Mouse (Mus musculus) intestine, postnatal 0 days (tissue): ENCODE data around the gene Nfkbil1. TPM values are rescaled to one million over a fixed set of nuclear protein-coding genes. Genes with fewer than 3 reads are reported as not detected.

ENCODE experiments used
- ATAC-seq: fragments of 200-750 bp; cut with Nextera tagmentation; 2 replicates; pipeline ENCODE4 v1.8.0; 2017; ENCODE audit warnings: mild to moderate bottlenecking, moderate TSS enrichment, moderate library complexity
- H3K27ac ChIP-seq: fragments of 300-500 bp; sonication (generic); 2 replicates; pipeline ENCODE4 v1.5.1; 2014; ENCODE audit warnings: mild to moderate bottlenecking, low read depth, low read length, moderate library complexity
- H3K27me3 ChIP-seq: fragments of 300-500 bp; sonication (generic); replicated peaks from 2 replicates; pipeline ENCODE4 v1.6.1; 2014; ENCODE audit warnings: low read length, mixed read lengths; ENCODE audit not compliant: control insufficient read depth, insufficient read depth
- H3K36me3 ChIP-seq: fragments of 300-500 bp; sonication (generic); 2 replicates; pipeline ENCODE4 v1.6.1; 2014; ENCODE audit warnings: mild to moderate bottlenecking, moderate library complexity; ENCODE audit not compliant: control insufficient read depth, insufficient read depth
- H3K4me1 ChIP-seq: fragments of 300-500 bp; sonication (generic); replicated peaks from 2 replicates; pipeline ENCODE4 v1.6.1; 2014; ENCODE audit warnings: antibody characterized with exemption, low read length, mixed read lengths; ENCODE audit not compliant: control insufficient read depth, insufficient read depth
- H3K4me2 ChIP-seq: fragments of 300-500 bp; sonication (generic); replicated peaks from 2 replicates; pipeline ENCODE4 v1.6.1; 2014; ENCODE audit warnings: low read depth, mild to moderate bottlenecking, moderate library complexity
- H3K4me3 ChIP-seq: fragments of 300-500 bp; sonication (generic); 2 replicates; pipeline ENCODE4 v1.5.1; 2014; ENCODE audit warnings: low read depth, low read length
- H3K9ac ChIP-seq: fragments of 300-500 bp; sonication (generic); 2 replicates; pipeline ENCODE4 v1.6.1; 2014; ENCODE audit warnings: mild to moderate bottlenecking, low read depth, low read length
- H3K9me3 ChIP-seq: fragments of 300-500 bp; sonication (generic); 2 replicates; pipeline ENCODE4 v1.6.1; 2016; ENCODE audit warnings: mixed run types; ENCODE audit not compliant: control insufficient read depth
- CTCF ChIP-seq: sonication (generic); IDR thresholded peaks from 2 replicates; pipeline ENCODE4 v1.5.1; 2016; ENCODE audit warnings: low read depth, mild to moderate bottlenecking, control low read depth, antibody characterized with exemption, moderate library complexity
- WGBS: fragments of 180-500 bp; shearing (Covaris S2); extraction: QIAGEN DNeasy Blood & Tissue Kit; methylation state at CpG from one replicate; pipeline ENCODE4 v1.1.7; 2014; 5-methylcytosine and 5-hydroxymethylcytosine counted together
- polyA plus RNA-seq: library from polyadenylated mRNA; unstranded; fragments of >200 nt; fragmentation: Nextera tagmentation; extraction: Ambion mirVana; gene quantifications from 2 replicates; pipeline ENCODE4 v1.2.1, GENCODE M21; 2015

Gene Nfkbil1
- polyA plus RNA-seq: 8.1 and 8.2 TPM in 2 replicates

DNA sequence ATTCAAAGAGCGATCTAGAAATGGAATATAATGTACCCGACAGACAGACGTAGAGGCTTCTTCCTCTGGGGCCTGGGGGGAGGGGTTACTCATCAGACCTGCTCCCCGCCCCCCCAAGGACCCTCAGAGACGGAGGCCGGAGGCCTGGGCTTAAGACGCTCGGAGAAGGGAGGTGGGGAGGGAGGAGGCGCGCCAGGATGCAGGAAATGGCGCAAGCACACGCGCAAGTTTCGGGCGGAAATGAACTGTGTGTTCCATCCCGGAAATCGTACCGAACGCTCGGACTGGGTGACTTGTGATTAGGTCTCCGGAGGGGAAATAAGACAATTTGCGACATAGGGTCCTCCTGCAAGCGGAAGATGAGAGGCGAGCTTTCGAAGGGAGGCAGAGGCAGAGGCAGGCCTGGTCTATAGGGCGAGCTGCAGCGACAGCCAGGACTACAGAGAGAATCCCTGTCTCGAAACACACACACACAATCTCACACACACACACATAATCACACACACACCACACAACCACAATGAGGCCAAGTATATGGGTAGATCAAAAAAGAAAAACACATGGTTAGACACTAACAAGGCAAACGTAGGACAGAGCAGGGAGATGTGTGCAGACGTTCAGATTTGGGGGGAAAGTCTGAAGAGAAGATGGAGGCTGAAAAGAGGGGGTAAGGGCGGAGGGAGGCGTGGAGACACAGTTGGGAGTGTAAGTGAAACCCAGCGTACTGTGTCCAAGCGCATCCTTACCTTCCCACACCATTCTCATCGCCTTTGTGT lies at the start of gene Nfkbil1:
Nfkbil1 (minus strand) TSS at position 179 of the 776 bp plus-strand sequence.
- 1% methylated on average over 35 of the region's 35 CpGs for WGBS
- peak within 1 kb of the TSS; percentile 72 for H3K9ac ChIP-seq
- H3K9me3 ChIP-seq: no peaks in the 10 kb centered on the region
- no peaks in the 10 kb centered on the region for H3K27me3 ChIP-seq
- H3K4me1 ChIP-seq: peaks cover 3% of the 10 kb centered on the region; the same call in 1 of the 2 replicates
- peaks cover 26% of the 10 kb centered on the region for H3K36me3 ChIP-seq
- peak within 1 kb of the TSS; percentile 84 for H3K4me2 ChIP-seq
- TF ChIP-seq CTCF: no peak
- ATAC-seq: peak; percentile 74
- peak within 1 kb of the TSS; percentile 61 for H3K4me3 ChIP-seq
- H3K27ac ChIP-seq: peak within 1 kb of the TSS; percentile 91

DNA sequence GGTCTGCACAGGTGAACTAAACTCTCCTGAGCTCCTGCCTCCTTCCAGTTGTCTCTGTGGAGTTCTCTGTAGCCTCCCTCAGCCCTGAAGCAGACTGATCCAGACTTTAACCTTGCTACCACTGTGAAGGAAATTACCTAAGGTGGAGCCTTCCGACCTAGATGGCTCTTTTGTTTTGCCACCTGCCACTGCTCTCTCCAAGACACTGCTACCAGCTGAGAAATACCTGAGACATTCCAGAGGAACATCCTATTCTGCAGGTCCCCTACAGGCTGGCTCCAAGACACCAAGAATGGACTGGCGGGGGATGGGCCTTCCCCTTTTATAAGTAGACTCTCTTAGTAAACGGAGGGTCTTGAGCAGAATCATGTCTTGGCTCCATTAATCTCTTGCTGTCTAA lies 44.7 kb upstream of the Nfkbil1 start:
- Histone ChIP-seq H3K4me3 (no peak overlapping the region), H3K4me1 (no peaks in the 10 kb centered on the region), H3K27me3 (0 out of 2 replicates have a peak, but pooled peaks cover 9% of the 10 kb centered on the region), H3K27ac (no peak overlapping the region), H3K4me2 (no peak overlapping the region), H3K36me3 (no peaks in the 10 kb centered on the region), H3K9me3 (no peaks in the 10 kb centered on the region), H3K9ac (no peak overlapping the region)
- 68% methylated on average over 3 of the region's 3 CpGs for WGBS
- no peak for ATAC-seq
- TF ChIP-seq CTCF: no peak

DNA sequence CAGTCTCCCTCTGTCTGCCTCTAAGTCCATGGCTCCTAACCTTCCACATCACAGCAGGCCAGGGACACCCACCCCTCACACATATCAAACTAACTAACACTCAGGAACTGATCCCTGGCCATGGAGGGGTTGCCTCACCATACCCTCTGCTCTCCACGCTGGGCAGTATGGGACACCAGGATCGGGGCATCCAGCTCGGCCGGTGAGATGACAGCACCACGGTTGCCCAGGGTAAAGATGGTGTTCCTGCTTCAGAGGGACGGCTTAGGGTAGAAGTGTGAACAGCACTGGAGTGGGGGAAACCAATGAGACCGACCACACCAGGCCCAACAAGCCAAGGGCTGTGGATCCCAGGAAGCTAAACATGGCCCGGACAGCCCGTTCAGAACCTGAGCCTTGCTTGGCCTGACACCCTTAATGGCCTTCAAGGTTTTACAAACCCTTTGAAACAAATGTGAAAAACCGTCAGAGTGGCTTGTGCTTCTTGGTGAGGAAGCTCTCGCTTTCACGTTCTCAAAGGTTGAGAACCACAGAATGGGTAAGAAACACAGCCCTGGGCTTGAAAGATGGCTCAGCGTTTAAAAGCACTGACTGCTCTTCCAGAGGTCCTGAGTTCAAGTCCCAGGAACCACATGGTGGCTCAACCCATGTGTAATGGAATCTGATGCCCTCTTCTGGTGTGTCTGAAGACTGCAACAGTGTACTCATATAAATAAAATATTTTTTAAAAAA lies 43.5 kb upstream of the Nfkbil1 start:
- H3K4me2 ChIP-seq: no peak overlapping the region
- H3K9me3 ChIP-seq: no peaks in the 10 kb centered on the region
- H3K36me3 ChIP-seq: no peaks in the 10 kb centered on the region
- no peak for TF ChIP-seq CTCF
- no peaks in the 10 kb centered on the region for H3K4me1 ChIP-seq
- 0 out of 2 replicates have a peak, but pooled peaks cover 9% of the 10 kb centered on the region for H3K27me3 ChIP-seq
- WGBS: 87% methylated on average over 13 of the region's 13 CpGs
- no peak overlapping the region for H3K4me3 ChIP-seq
- no peak overlapping the region for H3K9ac ChIP-seq
- ATAC-seq: no peak
- no peak overlapping the region for H3K27ac ChIP-seq

DNA sequence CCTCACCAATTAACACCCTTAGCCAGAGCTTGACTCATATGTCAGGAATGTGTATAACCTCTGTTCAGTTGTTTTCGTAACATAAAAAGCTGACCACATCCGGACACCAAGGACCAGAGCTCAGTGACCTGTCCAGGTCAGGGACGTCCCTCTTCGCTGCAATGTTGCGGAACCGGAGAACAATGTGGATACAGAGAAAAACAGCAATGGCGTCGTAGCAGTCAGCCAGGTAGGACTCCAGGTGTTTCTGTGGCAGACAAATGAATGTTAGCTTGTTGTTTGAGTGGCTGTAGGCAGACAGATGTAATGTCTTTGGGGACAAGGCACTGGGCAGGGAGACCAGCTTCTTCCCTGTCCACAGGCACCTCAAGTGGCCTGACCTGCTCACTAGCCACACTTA lies 42.5 kb upstream of the Nfkbil1 start:
- TF ChIP-seq CTCF: no peak
- no peak for ATAC-seq
- H3K27me3 ChIP-seq: 0 out of 2 replicates have a peak, but pooled peaks cover 9% of the 10 kb centered on the region
- no peaks in the 10 kb centered on the region for H3K9me3 ChIP-seq
- H3K4me3 ChIP-seq: no peak overlapping the region
- H3K27ac ChIP-seq: no peak overlapping the region
- H3K4me1 ChIP-seq: no peaks in the 10 kb centered on the region
- H3K9ac ChIP-seq: no peak overlapping the region
- H3K4me2 ChIP-seq: no peak overlapping the region
- WGBS: 84% methylated on average over 8 of the region's 8 CpGs
- no peaks in the 10 kb centered on the region for H3K36me3 ChIP-seq

DNA sequence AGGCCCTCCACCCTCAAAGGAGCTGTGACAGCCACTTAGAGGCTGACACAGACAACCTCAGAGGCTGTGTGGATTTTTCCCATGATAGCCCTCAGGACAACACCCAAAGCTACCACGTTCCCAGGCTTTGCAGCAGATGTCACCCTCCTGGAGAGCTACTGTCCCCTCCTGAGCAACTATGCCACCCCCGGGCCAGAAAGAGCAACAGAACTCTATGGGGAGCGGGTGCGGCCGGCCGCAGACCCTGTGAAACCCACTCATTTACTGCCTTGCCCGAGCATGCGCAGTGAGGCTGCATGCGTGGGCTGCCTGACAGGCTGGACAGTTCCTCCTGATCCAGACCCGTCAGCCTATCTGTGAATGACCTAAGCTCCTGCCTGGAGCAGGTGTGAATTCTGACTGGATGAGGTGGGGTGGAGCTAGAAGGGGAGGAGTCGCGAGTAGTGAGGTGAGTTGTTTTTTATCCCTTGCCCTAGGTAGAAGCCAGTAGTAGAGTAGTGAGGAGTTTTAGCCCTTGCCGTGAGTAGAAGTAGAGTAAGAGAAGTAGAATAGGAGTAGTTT lies 40.8 kb upstream of the Nfkbil1 start:
- Histone ChIP-seq H3K9ac (no peak overlapping the region), H3K36me3 (no peaks in the 10 kb centered on the region), H3K27me3 (0 out of 2 replicates have a peak, but pooled peaks cover 9% of the 10 kb centered on the region), H3K4me1 (no peaks in the 10 kb centered on the region), H3K9me3 (no peaks in the 10 kb centered on the region), H3K27ac (no peak overlapping the region), H3K4me3 (no peak overlapping the region), H3K4me2 (no peak overlapping the region)
- 14% methylated on average over 13 of the region's 13 CpGs for WGBS
- no peak for ATAC-seq
- TF ChIP-seq CTCF: no peak

DNA sequence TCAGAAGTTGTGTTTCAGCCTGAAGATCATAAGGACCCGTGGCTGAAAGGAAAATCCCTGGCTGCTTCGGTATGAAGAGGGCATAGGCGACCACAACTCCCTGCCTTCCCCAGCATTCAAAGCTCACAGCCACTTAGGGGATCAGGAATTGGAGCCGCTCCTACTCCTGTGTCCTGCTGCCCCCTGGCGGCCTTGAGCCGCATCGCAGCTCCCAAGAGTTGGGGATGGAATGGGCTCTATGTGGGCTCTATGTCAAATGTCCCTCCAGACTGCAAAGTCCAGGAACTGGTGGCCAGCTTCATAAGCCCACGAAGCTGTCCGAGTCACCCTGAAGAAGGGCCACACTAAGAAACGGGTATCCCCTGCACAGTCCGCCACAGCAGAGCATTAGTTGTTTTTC lies 39.2 kb upstream of the Nfkbil1 start:
- Histone ChIP-seq H3K27ac (no peak overlapping the region), H3K4me1 (no peaks in the 10 kb centered on the region), H3K4me2 (no peak overlapping the region), H3K9ac (no peak overlapping the region), H3K4me3 (no peak overlapping the region), H3K27me3 (0 out of 2 replicates have a peak, but pooled peaks cover 9% of the 10 kb centered on the region), H3K9me3 (no peaks in the 10 kb centered on the region), H3K36me3 (no peaks in the 10 kb centered on the region)
- WGBS: 4% methylated on average over 11 of the region's 11 CpGs
- TF ChIP-seq CTCF: peak; percentile 94
- peak; percentile 38; the same call in 1 of the 2 replicates for ATAC-seq
